Mouse (Mus musculus) kidney, embryonic 14.5 days (tissue): ENCODE data around the gene Jade3. TPM values are rescaled to one million over a fixed set of nuclear protein-coding genes. Genes with fewer than 3 reads are reported as not detected.

Source experiments
- ATAC-seq: fragments of 200-750 bp; cut with Nextera tagmentation; 2 replicates; pipeline ENCODE4 v1.8.0; 2017; ENCODE audit warnings: moderate number of reproducible peaks, mild to moderate bottlenecking, moderate TSS enrichment, moderate library complexity; ENCODE audit not compliant: low FRiP score, low TSS enrichment
- H3K27ac ChIP-seq: fragments of 300-500 bp; sonication (generic); 2 replicates; pipeline ENCODE4 v1.5.1; 2014; ENCODE audit warnings: low read depth, mild to moderate bottlenecking, low read length, moderate library complexity, mixed read lengths
- H3K27me3 ChIP-seq: fragments of 300-500 bp; sonication (generic); 2 replicates; pipeline ENCODE4 v1.6.1; 2014; ENCODE audit warnings: mild to moderate bottlenecking, low read length; ENCODE audit not compliant: control insufficient read depth, insufficient read depth
- H3K36me3 ChIP-seq: fragments of 300-500 bp; sonication (generic); 2 replicates; pipeline ENCODE4 v1.6.1; 2014; ENCODE audit warnings: low read length, mixed read lengths; ENCODE audit not compliant: control insufficient read depth, insufficient read depth
- H3K4me1 ChIP-seq: fragments of 300-500 bp; sonication (generic); 2 replicates; pipeline ENCODE4 v1.6.1; 2014; ENCODE audit warnings: low read length, mixed read lengths; ENCODE audit not compliant: control insufficient read depth, insufficient read depth
- H3K4me2 ChIP-seq: fragments of 300-500 bp; sonication (generic); replicated peaks from 2 replicates; pipeline ENCODE4 v1.6.1; 2014; ENCODE audit warnings: low read depth, mild to moderate bottlenecking, low read length
- H3K4me3 ChIP-seq: fragments of 300-500 bp; sonication (generic); 2 replicates; pipeline ENCODE4 v1.5.1; 2014; ENCODE audit warnings: mild to moderate bottlenecking, low read length
- H3K9ac ChIP-seq: fragments of 300-500 bp; sonication (generic); 2 replicates; pipeline ENCODE4 v1.6.1; 2014; ENCODE audit warnings: low read depth, mild to moderate bottlenecking, low read length, moderate library complexity
- H3K9me3 ChIP-seq: fragments of 300-500 bp; sonication (generic); 2 replicates; pipeline ENCODE4 v1.6.1; 2016; ENCODE audit warnings: low read length; ENCODE audit not compliant: control insufficient read depth
- WGBS: fragments of 180-500 bp; shearing (Covaris S2); extraction: QIAGEN DNeasy Blood & Tissue Kit; methylation state at CpG from one replicate; pipeline ENCODE4 v1.1.7; 2014; 5-methylcytosine and 5-hydroxymethylcytosine counted together
- polyA plus RNA-seq: library from polyadenylated mRNA; unstranded; fragments of >200 nt; fragmentation: Nextera tagmentation; extraction: Ambion mirVana; gene quantifications from 2 replicates; pipeline ENCODE4 v1.2.1, GENCODE M21; 2014

The Jade3 gene
- polyA plus RNA-seq, 1 experiment from 2014 or later: 12.8 TPM

DNA sequence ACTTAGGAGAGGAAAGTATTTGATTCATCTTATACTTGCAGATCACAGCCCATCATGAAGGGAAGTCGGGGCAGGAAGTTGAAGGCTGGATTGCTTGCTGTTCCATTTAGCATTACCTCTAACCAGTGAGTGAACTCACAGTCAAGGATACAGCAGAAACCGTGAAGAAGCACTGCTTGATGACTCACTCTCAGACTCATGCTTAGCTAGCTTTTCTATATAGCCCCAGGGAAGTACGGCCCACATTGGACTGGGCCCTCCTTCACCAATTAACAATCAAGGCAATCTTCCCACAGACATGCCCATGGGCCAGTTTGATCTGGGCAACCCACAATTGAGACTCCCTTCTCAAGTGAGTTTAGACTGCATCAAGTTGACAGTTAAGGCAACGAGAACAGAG is 138.5 kb downstream of the Jade3 start:
- 71% methylated on average over 4 of the region's 4 CpGs for WGBS
- Histone ChIP-seq H3K4me3 (no peak overlapping the region), H3K9ac (no peak overlapping the region), H3K4me1 (no peaks in the 10 kb centered on the region), H3K27me3 (no peaks in the 10 kb centered on the region), H3K36me3 (no peaks in the 10 kb centered on the region), H3K9me3 (no peaks in the 10 kb centered on the region), H3K4me2 (no peak overlapping the region), H3K27ac (no peak overlapping the region)
- ATAC-seq: no peak

Other genes with a start within 250 kb of the Jade3 start
- gene Slc9a7, start 133.9 kb upstream of the Jade3 start, polyA plus RNA-seq: 0.63 and 0.84 TPM in 2 replicates
- gene Rp2, start 61.2 kb upstream of the Jade3 start, polyA plus RNA-seq: 12.4 and 22.3 TPM in 2 replicates
- 5.9 and 6.2 TPM in 2 replicates for gene Rgn, start 124.1 kb downstream of the Jade3 start, polyA plus RNA-seq
- gene Rbm10, start 191.8 kb downstream of the Jade3 start, polyA plus RNA-seq: 54.1 and 68.3 TPM in 2 replicates
- gene Ndufb11, start 191.9 kb downstream of the Jade3 start, polyA plus RNA-seq: 243 and 313 TPM in 2 replicates
- gene Uba1, start 232.6 kb downstream of the Jade3 start, polyA plus RNA-seq: 118 and 194 TPM in 2 replicates